Mouse (Mus musculus): ENCODE measurements around the gene Ros1.
A peak's percentile ranks its signal among the peaks of the same experiment; 100 is the strongest.

DNA sequence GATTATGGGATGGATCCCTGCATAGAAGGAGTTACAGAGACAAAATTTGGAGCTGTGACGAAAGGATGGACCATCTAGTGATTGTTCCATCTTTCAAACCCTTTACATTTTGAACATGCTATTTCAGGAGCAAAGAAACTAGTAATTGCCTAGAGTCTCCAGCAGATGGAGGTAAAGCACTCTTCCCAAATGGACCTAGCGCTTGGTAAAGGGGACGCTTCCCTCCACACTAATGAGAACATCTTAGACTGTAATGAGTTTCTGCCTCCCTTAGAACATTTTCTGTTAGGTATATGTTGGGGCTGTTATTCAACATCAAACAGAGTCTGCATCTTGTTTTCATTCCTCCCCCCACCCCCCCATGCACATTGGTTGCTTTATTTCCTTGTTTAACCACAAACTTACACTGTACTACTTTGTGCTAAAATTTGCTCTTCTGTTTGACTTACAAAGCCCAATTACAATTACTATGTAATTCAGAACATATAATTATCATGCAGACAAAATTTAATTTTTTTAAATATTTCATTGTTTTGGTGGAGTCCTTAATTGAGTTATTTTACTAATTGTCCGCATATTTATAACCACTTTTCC lies 88.8 kb downstream of the Ros1 start:
- peak; percentile 76 for TF ChIP-seq CTCF (IDR thresholded peaks at IDR 0.05)
- TF ChIP-seq POLR2A (IDR thresholded peaks at IDR 0.05; ENCODE audit: insufficient read depth, low read depth, low read length), result no peak
- TF ChIP-seq EP300 (IDR thresholded peaks at IDR 0.05; ENCODE audit: insufficient read depth, low read depth, low read length), result no peak

All from heart, adult 2 months (tissue).